28 mouse cellular contexts compared by ENCODE assay signal in the genomic region with DNA sequence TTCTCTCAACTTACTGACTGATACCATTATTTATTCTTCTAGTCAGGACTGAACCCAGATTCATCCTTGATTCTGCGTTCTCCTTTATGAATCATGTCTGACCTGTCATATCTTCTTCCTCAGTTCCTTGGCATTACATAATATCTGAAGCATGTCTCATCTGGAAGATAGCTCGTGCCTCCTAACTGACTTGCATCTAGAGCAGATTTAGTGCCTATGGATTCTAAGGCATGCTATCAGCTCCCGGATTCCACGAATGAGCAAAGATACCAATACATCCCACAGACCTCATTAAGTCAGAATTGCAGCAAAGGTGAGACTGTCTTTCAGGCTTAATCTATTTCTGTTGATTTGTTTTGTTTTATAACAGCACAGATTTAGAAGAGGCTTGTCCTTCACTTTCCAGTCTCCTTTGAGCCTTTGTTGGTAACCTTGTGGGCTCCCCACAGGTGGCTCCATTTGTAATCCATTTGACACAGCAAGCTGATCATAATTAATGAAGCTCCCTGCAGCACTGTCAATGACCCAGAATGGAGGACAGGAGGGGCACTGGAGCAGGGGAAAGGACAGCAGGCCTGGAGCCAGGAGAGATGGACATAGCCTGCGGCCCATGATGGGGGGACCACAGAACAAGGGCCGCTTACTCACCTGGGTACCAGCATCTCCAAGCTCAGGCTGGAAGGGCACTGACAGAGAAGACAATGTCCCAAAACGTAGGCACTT.
A peak's percentile ranks its signal among the peaks of the same experiment; 100 is the strongest.
DNase-seq lines count a peak whose midpoint lies in the region; ATAC-seq and TF ChIP-seq lines count a peak whose summit lies in the region.
"Had no signal": no experiment of that assay in that cellular context is flagged by ENCODE, and none has a peak within 500 bp of the region (broad histone marks: within the 10 kb centered on the region; RNA-seq: fewer than 3 reads in every experiment).

No protein-coding gene starts in this region.

- no peak overlapping the region for H3K9ac ChIP-seq in embryonic facial prominence, embryonic 14.5 days (ENCODE audit: low read depth, low read length)
- H3K9ac ChIP-seq in intestine, embryonic 14.5 days (ENCODE audit: low read length) = no peak overlapping the region
- H3K9ac ChIP-seq in intestine, postnatal 0 days (ENCODE audit: low read depth, low read length) = no peak overlapping the region
- no peak overlapping the region for H3K9ac ChIP-seq in midbrain, embryonic 16.5 days (ENCODE audit: low read depth, low read length)
- H3K9ac ChIP-seq in midbrain, embryonic 14.5 days (replicated peaks; ENCODE audit: low read length) = no peak overlapping the region
- H3K9ac ChIP-seq: heart, embryonic 12.5 days; hindbrain, embryonic 15.5 days; limb, embryonic 13.5 days; liver, embryonic 14.5 days; lung, embryonic 15.5 days; neural tube, embryonic 15.5 days had no signal

- H3K9me3 ChIP-seq in embryonic facial prominence, embryonic 14.5 days (ENCODE audit: control insufficient read depth, low read length) = no peaks in the 10 kb centered on the region
- no peaks in the 10 kb centered on the region for H3K9me3 ChIP-seq in embryonic facial prominence, embryonic 10.5 days
- no peaks in the 10 kb centered on the region for H3K9me3 ChIP-seq in intestine, embryonic 14.5 days (ENCODE audit: control insufficient read depth, low read length)
- no peaks in the 10 kb centered on the region for H3K9me3 ChIP-seq in intestine, postnatal 0 days (ENCODE audit: control insufficient read depth)
- no peaks in the 10 kb centered on the region for H3K9me3 ChIP-seq in midbrain, embryonic 16.5 days (replicated peaks; ENCODE audit: control insufficient read depth, low read length, poor library complexity, severe bottlenecking)
- H3K9me3 ChIP-seq in midbrain, embryonic 14.5 days (ENCODE audit: control insufficient read depth, low read length) = no peaks in the 10 kb centered on the region
- H3K9me3 ChIP-seq: heart, embryonic 12.5 days; hindbrain, embryonic 15.5 days; limb, embryonic 13.5 days; lung, embryonic 15.5 days; neural tube, embryonic 15.5 days had no signal

- DNase-seq in embryonic facial prominence, embryonic 14.5 days (ENCODE audit: low spot score) = no peak
- DNase-seq in embryonic facial prominence, embryonic 10.5 days (ENCODE audit: low spot score) = no peak
- no peak for DNase-seq in intestine, embryonic 14.5 days (ENCODE audit: low spot score)
- DNase-seq in midbrain, embryonic 14.5 days = no peak
- DNase-seq in T-cell, adult 2 months (ENCODE audit: low spot score) = no peak
- no peak for DNase-seq in ovary, postnatal 10 days (ENCODE audit: low spot score)
- DNase-seq: adrenal gland, postnatal 10 days; gastrocnemius, adult 2 months; heart, postnatal 14 days; kidney, adult 2 months; kidney, postnatal 14 days; lung, postnatal 4 days; right cerebral cortex, postnatal 14 days; spleen, adult 18-20 months; thymus, adult 18-20 months; thymus, postnatal 4 days had no signal

- no peak for ATAC-seq in embryonic facial prominence, embryonic 14.5 days (ENCODE audit: low read depth)
- ATAC-seq in intestine, embryonic 14.5 days (replicated peaks; ENCODE audit: low FRiP score, low TSS enrichment, low read depth) = no peak
- ATAC-seq in intestine, postnatal 0 days = no peak
- ATAC-seq in midbrain, embryonic 16.5 days = 0 out of 2 replicates have a peak, but pooled peaks have one; percentile 30
- ATAC-seq in midbrain, embryonic 14.5 days (ENCODE audit: low FRiP score, low TSS enrichment) = no peak
- ATAC-seq: activated CD4-positive, CD25-positive, alpha-beta regulatory T cell, adult 4 months; CD4-positive, CD25-positive, alpha-beta regulatory T cell, adult 4 months; Patski had no signal

- 0 out of 2 replicates have a peak overlapping the region, but pooled peaks have one; percentile 15 for H3K27ac ChIP-seq in embryonic facial prominence, embryonic 14.5 days (replicated peaks; ENCODE audit: low read depth, low read length)
- no peak overlapping the region for H3K27ac ChIP-seq in embryonic facial prominence, embryonic 10.5 days (replicated peaks)
- peak overlapping the region; percentile 33; the same call in 1 of the 2 replicates for H3K27ac ChIP-seq in intestine, embryonic 14.5 days (ENCODE audit: low read depth)
- no peak overlapping the region for H3K27ac ChIP-seq in intestine, postnatal 0 days (ENCODE audit: low read depth, low read length)
- H3K27ac ChIP-seq in midbrain, embryonic 16.5 days (ENCODE audit: low read length) = peak overlapping the region; percentile 18; the same call in 1 of the 2 replicates
- H3K27ac ChIP-seq in midbrain, embryonic 14.5 days (replicated peaks; ENCODE audit: low read depth, low read length) = no peak overlapping the region
- H3K27ac ChIP-seq: gastrocnemius, adult 2 months; hindbrain, embryonic 15.5 days; limb, embryonic 13.5 days; liver, embryonic 14.5 days; lung, embryonic 15.5 days; neural tube, embryonic 15.5 days had no signal

- peaks cover 19% of the 10 kb centered on the region for H3K4me1 ChIP-seq in embryonic facial prominence, embryonic 14.5 days (ENCODE audit: control insufficient read depth, insufficient read depth, low read length)
- no peaks in the 10 kb centered on the region for H3K4me1 ChIP-seq in embryonic facial prominence, embryonic 10.5 days
- H3K4me1 ChIP-seq in intestine, embryonic 14.5 days (replicated peaks; ENCODE audit: control insufficient read depth, insufficient read depth, low read length) = peaks cover 8% of the 10 kb centered on the region
- H3K4me1 ChIP-seq in intestine, postnatal 0 days (replicated peaks; ENCODE audit: control insufficient read depth, insufficient read depth, low read length) = no peaks in the 10 kb centered on the region
- H3K4me1 ChIP-seq in midbrain, embryonic 16.5 days (ENCODE audit: control insufficient read depth, insufficient read depth, low read length) = peaks cover 7% of the 10 kb centered on the region
- no peaks in the 10 kb centered on the region for H3K4me1 ChIP-seq in midbrain, embryonic 14.5 days (ENCODE audit: control insufficient read depth, insufficient read depth, low read length)
- H3K4me1 ChIP-seq: lung, embryonic 15.5 days had no signal

- no peaks in the 10 kb centered on the region for H3K36me3 ChIP-seq in embryonic facial prominence, embryonic 14.5 days (ENCODE audit: control insufficient read depth, insufficient read depth, low read length)
- H3K36me3 ChIP-seq in embryonic facial prominence, embryonic 10.5 days (replicated peaks) = no peaks in the 10 kb centered on the region
- H3K36me3 ChIP-seq in intestine, embryonic 14.5 days (ENCODE audit: control insufficient read depth, insufficient read depth, low read length) = no peaks in the 10 kb centered on the region
- no peaks in the 10 kb centered on the region for H3K36me3 ChIP-seq in intestine, postnatal 0 days (ENCODE audit: control insufficient read depth, insufficient read depth)
- no peaks in the 10 kb centered on the region for H3K36me3 ChIP-seq in midbrain, embryonic 16.5 days (ENCODE audit: control insufficient read depth, insufficient read depth, low read length)
- no peaks in the 10 kb centered on the region for H3K36me3 ChIP-seq in midbrain, embryonic 14.5 days (ENCODE audit: control insufficient read depth, insufficient read depth, low read length)
- H3K36me3 ChIP-seq: heart, embryonic 12.5 days; limb, embryonic 13.5 days; lung, embryonic 15.5 days had no signal

- no peak for TF ChIP-seq CTCF in intestine, postnatal 0 days (IDR thresholded peaks at IDR 0.05; ENCODE audit: low read depth)

- H3K27me3 ChIP-seq in embryonic facial prominence, embryonic 14.5 days (replicated peaks; ENCODE audit: control insufficient read depth, insufficient read depth, low read length) = no peaks in the 10 kb centered on the region
- H3K27me3 ChIP-seq in embryonic facial prominence, embryonic 10.5 days (replicated peaks; ENCODE audit: low read depth, poor library complexity, severe bottlenecking) = no peaks in the 10 kb centered on the region
- no peaks in the 10 kb centered on the region for H3K27me3 ChIP-seq in intestine, embryonic 14.5 days (replicated peaks; ENCODE audit: control insufficient read depth, insufficient read depth, low read length)
- H3K27me3 ChIP-seq in intestine, postnatal 0 days (replicated peaks; ENCODE audit: control insufficient read depth, insufficient read depth, low read length) = no peaks in the 10 kb centered on the region
- H3K27me3 ChIP-seq in midbrain, embryonic 16.5 days (ENCODE audit: control insufficient read depth, insufficient read depth, low read depth, low read length) = no peaks in the 10 kb centered on the region
- H3K27me3 ChIP-seq in midbrain, embryonic 14.5 days (ENCODE audit: control insufficient read depth, insufficient read depth, low read length) = no peaks in the 10 kb centered on the region
- H3K27me3 ChIP-seq: heart, embryonic 12.5 days; hindbrain, embryonic 15.5 days; limb, embryonic 13.5 days; lung, embryonic 15.5 days; neural tube, embryonic 15.5 days had no signal

- H3K4me3 ChIP-seq in embryonic facial prominence, embryonic 14.5 days (ENCODE audit: low read depth, low read length) = no peak overlapping the region
- H3K4me3 ChIP-seq in embryonic facial prominence, embryonic 10.5 days = no peak overlapping the region
- no peak overlapping the region for H3K4me3 ChIP-seq in intestine, embryonic 14.5 days (ENCODE audit: low read depth, low read length)
- no peak overlapping the region for H3K4me3 ChIP-seq in intestine, postnatal 0 days (ENCODE audit: low read depth, low read length)
- no peak overlapping the region for H3K4me3 ChIP-seq in midbrain, embryonic 16.5 days (ENCODE audit: low read depth, low read length)
- H3K4me3 ChIP-seq in midbrain, embryonic 14.5 days (replicated peaks; ENCODE audit: low read depth, low read length) = no peak overlapping the region
- H3K4me3 ChIP-seq: gastrocnemius, adult 2 months; heart, embryonic 12.5 days; hindbrain, embryonic 15.5 days; limb, embryonic 13.5 days; lung, embryonic 15.5 days; myocyte; neural tube, embryonic 15.5 days had no signal

- 77% methylated on average over 7 of the region's 7 CpGs for WGBS in embryonic facial prominence, embryonic 14.5 days
- WGBS in embryonic facial prominence, embryonic 10.5 days = 81% methylated on average over 7 of the region's 7 CpGs
- 75% methylated on average over 7 of the region's 7 CpGs for WGBS in intestine, embryonic 14.5 days
- WGBS in intestine, postnatal 0 days = 77% methylated on average over 7 of the region's 7 CpGs
- 78% methylated on average over 7 of the region's 7 CpGs for WGBS in midbrain, embryonic 16.5 days
- WGBS in midbrain, embryonic 14.5 days = 79% methylated on average over 7 of the region's 7 CpGs

- no peak overlapping the region for H3K4me2 ChIP-seq in embryonic facial prominence, embryonic 14.5 days (ENCODE audit: low read depth, low read length)
- no peak overlapping the region for H3K4me2 ChIP-seq in intestine, embryonic 14.5 days (ENCODE audit: low read length)
- no peak overlapping the region for H3K4me2 ChIP-seq in intestine, postnatal 0 days (replicated peaks; ENCODE audit: low read depth)
- no peak overlapping the region for H3K4me2 ChIP-seq in midbrain, embryonic 16.5 days (ENCODE audit: low read length)
- no peak overlapping the region for H3K4me2 ChIP-seq in midbrain, embryonic 14.5 days (ENCODE audit: low read length)
- H3K4me2 ChIP-seq: heart, embryonic 12.5 days; hindbrain, embryonic 15.5 days; limb, embryonic 13.5 days; lung, embryonic 15.5 days; neural tube, embryonic 15.5 days had no signal

Comparison
In these comparisons a context has a peak if more than half of its experiments do, and no peak if none do; other contexts are left out.
1. H3K27ac ChIP-seq: peak in embryonic facial prominence, embryonic 14.5 days (single experiment), intestine, embryonic 14.5 days (single experiment) and midbrain, embryonic 16.5 days (single experiment); none in embryonic facial prominence, embryonic 10.5 days (single experiment), intestine, postnatal 0 days (single experiment) and midbrain, embryonic 14.5 days (single experiment).